Mouse (Mus musculus): ENCODE results near the gene Wdfy3.

- TF ChIP-seq CTCF (IDR thresholded peaks at IDR 0.05; ENCODE audit: borderline replicate concordance, extremely low read depth, insufficient read depth, insufficient read length), result no peak
- TF ChIP-seq POLR2A (IDR thresholded peaks at IDR 0.05; ENCODE audit: borderline replicate concordance, extremely low read depth, insufficient read depth, insufficient read length, poor library complexity, severe bottlenecking), result no peak
These were observed 15.1 kb downstream of the Wdfy3 start for GRCm38 (mm10) chr5:102054511-102055093.

All from brain, embryonic 14.5 days (tissue).